Mouse (Mus musculus) embryonic facial prominence, embryonic 11.5 days (tissue): Measurements from ENCODE around the gene Tacc2. TPM values are rescaled to one million over a fixed set of nuclear protein-coding genes. Genes with fewer than 3 reads are reported as not detected.

Experiments
- ATAC-seq: fragments of 200-750 bp; cut with Nextera tagmentation; replicated peaks from 2 replicates; pipeline ENCODE4 v1.8.0; 2017; ENCODE audit warnings: low read depth; ENCODE audit not compliant: insufficient number of reproducible peaks, low FRiP score, low TSS enrichment
- DNase-seq: peaks from one replicate; pipeline ENCODE4 v3.0.0-alpha.2; 2015; ENCODE audit warnings: low spot score
- H3K27ac ChIP-seq: fragments of 300-500 bp; sonication (generic); replicated peaks from 2 replicates; pipeline ENCODE4 v1.5.1; 2014; ENCODE audit warnings: mild to moderate bottlenecking, low read depth, low read length, control low read depth
- H3K27me3 ChIP-seq: fragments of 300-500 bp; sonication (generic); 2 replicates; pipeline ENCODE4 v1.6.1; 2014; ENCODE audit warnings: mild to moderate bottlenecking, low read length, moderate library complexity, mixed read lengths; ENCODE audit not compliant: control insufficient read depth, insufficient read depth
- H3K36me3 ChIP-seq: fragments of 300-500 bp; sonication (generic); replicated peaks from 2 replicates; pipeline ENCODE4 v1.6.1; 2014; ENCODE audit warnings: low read depth, mild to moderate bottlenecking, low read length, moderate library complexity, mixed read lengths; ENCODE audit not compliant: control insufficient read depth, insufficient read depth
- H3K4me1 ChIP-seq: fragments of 300-500 bp; sonication (generic); 2 replicates; pipeline ENCODE4 v1.6.1; 2014; ENCODE audit warnings: low read length, mixed read lengths; ENCODE audit not compliant: control insufficient read depth, insufficient read depth
- H3K4me2 ChIP-seq: fragments of 300-500 bp; sonication (generic); 2 replicates; pipeline ENCODE4 v1.6.1; 2014; ENCODE audit warnings: low read depth, mild to moderate bottlenecking, control low read depth, low read length, moderate library complexity
- H3K4me3 ChIP-seq: fragments of 300-500 bp; sonication (generic); 2 replicates; pipeline ENCODE4 v1.5.1; 2014; ENCODE audit warnings: low read depth, low read length, control low read depth
- H3K9ac ChIP-seq: fragments of 300-500 bp; sonication (generic); replicated peaks from 2 replicates; pipeline ENCODE4 v1.6.1; 2014; ENCODE audit warnings: mild to moderate bottlenecking, control low read depth, low read length
- H3K9me3 ChIP-seq: fragments of 300-500 bp; sonication (generic); replicated peaks from 2 replicates; pipeline ENCODE4 v1.6.1; 2016; ENCODE audit warnings: mild to moderate bottlenecking, low read length, inconsistent platforms, mixed read lengths; ENCODE audit not compliant: control insufficient read depth
- whole genome bisulfite sequencing: fragments of 180-500 bp; shearing (Covaris S2); extraction: QIAGEN DNeasy Blood & Tissue Kit; methylation state at CpG from one replicate; pipeline ENCODE4 v1.1.7; 2014; 5-methylcytosine and 5-hydroxymethylcytosine counted together
- polyA plus RNA-seq: library from polyadenylated mRNA; unstranded; fragments of >200 nt; fragmentation: Nextera tagmentation; extraction: Ambion mirVana; gene quantifications from 2 replicates; pipeline ENCODE4 v1.2.1, GENCODE M21; 2014

The Tacc2 gene
- polyA plus RNA-seq, 1 experiment from 2014 or later = 39.9 TPM

- no peaks in the 10 kb centered on the region for H3K9me3 ChIP-seq
- ATAC-seq = no peak
- no peak overlapping the region for H3K4me2 ChIP-seq
- H3K36me3 ChIP-seq = no peaks in the 10 kb centered on the region
- H3K27ac ChIP-seq = no peak overlapping the region
- no peaks in the 10 kb centered on the region for H3K27me3 ChIP-seq
- no peaks in the 10 kb centered on the region for H3K4me1 ChIP-seq
- H3K9ac ChIP-seq = no peak overlapping the region
- H3K4me3 ChIP-seq = no peak overlapping the region
- WGBS = 18% methylated on average over 7 of the region's 7 CpGs
- peak; percentile 50 for DNase-seq
Measured at GRCm38 (mm10) chr7:130649257-130649656, 72.0 kb downstream of the Tacc2 start.

- ATAC-seq = no peak
- H3K4me1 ChIP-seq = no peaks in the 10 kb centered on the region
- WGBS = 91% methylated on average over 5 of the region's 5 CpGs
Measured at GRCm38 (mm10) chr7:130650621-130651020, 73.4 kb downstream of the Tacc2 start.

GRCm38 (mm10) chr7:130653036-130653555, 75.9 kb downstream of the Tacc2 start:
- Histone ChIP-seq H3K4me3 (no peak overlapping the region), H3K4me2 (no peak overlapping the region), H3K36me3 (no peaks in the 10 kb centered on the region), H3K9me3 (no peaks in the 10 kb centered on the region), H3K27ac (no peak overlapping the region), H3K9ac (no peak overlapping the region), H3K27me3 (no peaks in the 10 kb centered on the region), H3K4me1 (no peaks in the 10 kb centered on the region)
- DNase-seq (no peak), ATAC-seq (no peak)
- 69% methylated on average over 6 of the region's 6 CpGs for WGBS

More at GRCm38 (mm10) chr7:130650621-130651020, 73.4 kb downstream of the Tacc2 start:
- H3K9ac ChIP-seq = no peak overlapping the region
- H3K4me2 ChIP-seq = no peak overlapping the region
- DNase-seq = no peak
- no peaks in the 10 kb centered on the region for H3K27me3 ChIP-seq
- H3K9me3 ChIP-seq = no peaks in the 10 kb centered on the region
- no peaks in the 10 kb centered on the region for H3K36me3 ChIP-seq
- no peak overlapping the region for H3K27ac ChIP-seq
- no peak overlapping the region for H3K4me3 ChIP-seq

- no peaks in the 10 kb centered on the region for H3K4me1 ChIP-seq
- H3K27ac ChIP-seq = no peak overlapping the region
- DNase-seq = no peak
- ATAC-seq = no peak
- WGBS = 79% methylated on average over 2 of the region's 2 CpGs
- H3K27me3 ChIP-seq = no peaks in the 10 kb centered on the region
- H3K4me2 ChIP-seq = no peak overlapping the region
- no peaks in the 10 kb centered on the region for H3K36me3 ChIP-seq
- no peaks in the 10 kb centered on the region for H3K9me3 ChIP-seq
- H3K9ac ChIP-seq = no peak overlapping the region
- H3K4me3 ChIP-seq = no peak overlapping the region
Measured at GRCm38 (mm10) chr7:130654562-130654961, 77.3 kb downstream of the Tacc2 start.

- Histone ChIP-seq H3K4me2 (no peak overlapping the region), H3K4me3 (no peak overlapping the region), H3K27ac (no peak overlapping the region), H3K9ac (no peak overlapping the region), H3K9me3 (no peaks in the 10 kb centered on the region), H3K36me3 (no peaks in the 10 kb centered on the region), H3K27me3 (no peaks in the 10 kb centered on the region), H3K4me1 (no peaks in the 10 kb centered on the region)
- ATAC-seq = no peak
- DNase-seq = no peak
- WGBS = 85% methylated on average over 8 of the region's 8 CpGs
Measured at GRCm38 (mm10) chr7:130656965-130657364, 79.7 kb downstream of the Tacc2 start.

- H3K27me3 ChIP-seq = no peaks in the 10 kb centered on the region
- no peaks in the 10 kb centered on the region for H3K36me3 ChIP-seq
- no peaks in the 10 kb centered on the region for H3K9me3 ChIP-seq
- DNase-seq (no peak), ATAC-seq (no peak)
- peaks cover 3% of the 10 kb centered on the region; the same call in 1 of the 2 replicates for H3K4me1 ChIP-seq
- H3K4me3 ChIP-seq = no peak overlapping the region
- H3K27ac ChIP-seq = no peak overlapping the region
- H3K9ac ChIP-seq = no peak overlapping the region
- WGBS = 84% methylated on average over 13 of the region's 13 CpGs
- H3K4me2 ChIP-seq = no peak overlapping the region
Measured at GRCm38 (mm10) chr7:130657751-130658150, 80.5 kb downstream of the Tacc2 start.

- Histone ChIP-seq H3K4me2 (no peak overlapping the region), H3K4me3 (no peak overlapping the region), H3K9ac (no peak overlapping the region), H3K27ac (no peak overlapping the region), H3K9me3 (no peaks in the 10 kb centered on the region), H3K27me3 (no peaks in the 10 kb centered on the region), H3K4me1 (peaks cover 3% of the 10 kb centered on the region; the same call in 1 of the 2 replicates), H3K36me3 (peaks cover 3% of the 10 kb centered on the region; the same call in 1 of the 2 replicates)
- 89% methylated on average over 5 of the region's 5 CpGs for WGBS
- DNase-seq (no peak), ATAC-seq (no peak)
Measured at GRCm38 (mm10) chr7:130659129-130659528, 81.9 kb downstream of the Tacc2 start.

GRCm38 (mm10) chr7:130662250-130662649, 85.0 kb downstream of the Tacc2 start:
- H3K27ac ChIP-seq = no peak overlapping the region
- no peak for DNase-seq
- no peak for ATAC-seq
- no peaks in the 10 kb centered on the region for H3K9me3 ChIP-seq
- 50% methylated on average over 5 of the region's 5 CpGs for WGBS
- H3K4me3 ChIP-seq = no peak overlapping the region
- H3K9ac ChIP-seq = no peak overlapping the region
- no peaks in the 10 kb centered on the region for H3K27me3 ChIP-seq
- no peak overlapping the region for H3K4me2 ChIP-seq
- peaks cover 3% of the 10 kb centered on the region; the same call in 1 of the 2 replicates for H3K4me1 ChIP-seq
- H3K36me3 ChIP-seq = peaks cover 3% of the 10 kb centered on the region; the same call in 1 of the 2 replicates
